Mouse (Mus musculus) neural tube, embryonic 14.5 days (tissue): ENCODE data around the gene Ago4. TPM values are rescaled to one million over a fixed set of nuclear protein-coding genes. Genes with fewer than 3 reads are reported as not detected.

Source experiments
- ATAC-seq: fragments of 200-750 bp; cut with Nextera tagmentation; 2 replicates; pipeline ENCODE4 v1.8.0; 2017; ENCODE audit warnings: low read depth, mild to moderate bottlenecking, moderate TSS enrichment, moderate library complexity
- H3K27ac ChIP-seq: fragments of 300-500 bp; sonication (generic); 2 replicates; pipeline ENCODE4 v1.5.1; 2014; ENCODE audit warnings: low read depth, mild to moderate bottlenecking, control low read depth, low read length, moderate library complexity, mixed read lengths
- H3K27me3 ChIP-seq: fragments of 300-500 bp; sonication (generic); 2 replicates; pipeline ENCODE4 v1.6.1; 2014; ENCODE audit warnings: low read length; ENCODE audit not compliant: control insufficient read depth, insufficient read depth
- H3K36me3 ChIP-seq: fragments of 300-500 bp; sonication (generic); 2 replicates; pipeline ENCODE4 v1.6.1; 2014; ENCODE audit warnings: low read length, mixed read lengths; ENCODE audit not compliant: control insufficient read depth, insufficient read depth
- H3K4me1 ChIP-seq: fragments of 300-500 bp; sonication (generic); 2 replicates; pipeline ENCODE4 v1.6.1; 2014; ENCODE audit warnings: low read length; ENCODE audit not compliant: control insufficient read depth, insufficient read depth
- H3K4me2 ChIP-seq: fragments of 300-500 bp; sonication (generic); 2 replicates; pipeline ENCODE4 v1.6.1; 2014; ENCODE audit warnings: mild to moderate bottlenecking, low read depth, low read length, control low read depth
- H3K4me3 ChIP-seq: fragments of 300-500 bp; sonication (generic); 2 replicates; pipeline ENCODE4 v1.5.1; 2014; ENCODE audit warnings: low read depth, low read length, control low read depth, mixed read lengths
- H3K9ac ChIP-seq: fragments of 300-500 bp; sonication (generic); replicated peaks from 2 replicates; pipeline ENCODE4 v1.6.1; 2014; ENCODE audit warnings: low read depth, mild to moderate bottlenecking, control low read depth, low read length, mixed read lengths
- H3K9me3 ChIP-seq: fragments of 300-500 bp; sonication (generic); 2 replicates; pipeline ENCODE4 v1.6.1; 2016; ENCODE audit warnings: low read length; ENCODE audit not compliant: control insufficient read depth
- WGBS: fragments of 180-500 bp; shearing (Covaris S2); extraction: QIAGEN DNeasy Blood & Tissue Kit; methylation state at CpG from one replicate; pipeline ENCODE4 v1.1.7; 2014; 5-methylcytosine and 5-hydroxymethylcytosine counted together
- polyA plus RNA-seq: library from polyadenylated mRNA; unstranded; fragments of >200 nt; fragmentation: Nextera tagmentation; extraction: Ambion mirVana; gene quantifications from 2 replicates; pipeline ENCODE4 v1.2.1, GENCODE M21; 2014

The Ago4 gene
- polyA plus RNA-seq, 1 experiment from 2014 or later, result 11.3 TPM

DNA sequence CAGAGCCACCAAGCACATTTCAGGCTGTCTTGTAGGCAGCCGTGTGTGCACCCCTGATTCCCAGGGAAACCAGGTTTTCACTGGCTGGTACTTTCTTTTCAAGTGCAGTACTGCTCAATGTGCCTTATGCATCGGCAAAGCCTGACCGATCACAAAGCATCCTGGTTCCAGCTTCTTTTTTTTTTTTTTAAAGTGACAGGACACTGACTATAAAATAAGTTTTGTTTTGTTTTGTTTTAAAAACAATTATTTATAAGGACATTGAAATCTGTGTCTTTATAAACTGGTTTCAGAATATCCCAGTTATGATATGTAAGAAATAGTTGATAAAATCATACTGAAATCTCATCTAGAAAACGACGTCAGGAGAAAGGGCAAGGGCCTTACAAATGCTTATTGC is 41.3 kb downstream of the Ago4 start:
- no peaks in the 10 kb centered on the region for H3K27me3 ChIP-seq
- no peak overlapping the region for H3K27ac ChIP-seq
- no peak overlapping the region for H3K4me3 ChIP-seq
- H3K4me2 ChIP-seq, result no peak overlapping the region
- H3K9ac ChIP-seq, result no peak overlapping the region
- H3K4me1 ChIP-seq, result no peaks in the 10 kb centered on the region
- WGBS, result 55% methylated on average over 5 of the region's 5 CpGs
- ATAC-seq, result no peak
- peaks cover 31% of the 10 kb centered on the region for H3K36me3 ChIP-seq
- H3K9me3 ChIP-seq, result no peaks in the 10 kb centered on the region

GRCm38 (mm10) chr4:126490726-126491125 is 42.5 kb downstream of the Ago4 start:
- Histone ChIP-seq H3K4me2 (no peak overlapping the region), H3K27me3 (no peaks in the 10 kb centered on the region), H3K27ac (no peak overlapping the region), H3K36me3 (peaks cover 19% of the 10 kb centered on the region), H3K4me1 (no peaks in the 10 kb centered on the region), H3K4me3 (no peak overlapping the region), H3K9me3 (no peaks in the 10 kb centered on the region), H3K9ac (no peak overlapping the region)
- 90% methylated on average over 12 of the region's 12 CpGs for WGBS
- no peak for ATAC-seq

DNA sequence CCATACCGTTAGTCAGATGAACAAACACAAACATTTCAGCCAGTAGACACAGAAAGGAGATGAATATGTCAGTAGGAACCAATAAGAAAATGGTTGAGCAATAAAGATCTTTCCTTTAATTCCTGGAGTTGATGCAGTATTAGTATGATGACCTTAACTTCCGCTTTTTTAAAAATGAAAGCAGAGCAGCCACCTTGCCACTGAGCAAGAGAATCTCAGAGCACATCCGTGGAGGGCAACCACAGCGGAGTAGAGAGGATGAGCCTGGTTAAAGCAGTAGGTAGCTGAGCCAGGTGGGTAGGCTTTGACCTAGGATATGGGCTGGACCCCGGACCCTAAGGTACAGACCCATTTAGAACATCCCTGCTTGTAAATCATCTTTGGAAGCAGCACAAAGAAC is 43.5 kb downstream of the Ago4 start:
- no peaks in the 10 kb centered on the region for H3K9me3 ChIP-seq

GRCm38 (mm10) chr4:126486217-126486616 is 47.1 kb downstream of the Ago4 start:
- Histone ChIP-seq H3K4me1 (no peaks in the 10 kb centered on the region), H3K4me3 (no peak overlapping the region), H3K9me3 (no peaks in the 10 kb centered on the region), H3K9ac (no peak overlapping the region), H3K36me3 (no peaks in the 10 kb centered on the region; the same call in 1 of the 2 replicates), H3K4me2 (no peak overlapping the region), H3K27me3 (no peaks in the 10 kb centered on the region), H3K27ac (no peak overlapping the region)
- WGBS, result 89% methylated on average over 1 of the region's 1 CpGs
- ATAC-seq, result no peak

More for the DNA sequence above, 43.5 kb downstream of the Ago4 start:
- no peak overlapping the region for H3K4me3 ChIP-seq
- no peak overlapping the region for H3K4me2 ChIP-seq
- H3K9ac ChIP-seq, result no peak overlapping the region
- ATAC-seq, result no peak
- 88% methylated on average over 5 of the region's 5 CpGs for WGBS
- H3K27ac ChIP-seq, result no peak overlapping the region
- H3K36me3 ChIP-seq, result peaks cover 12% of the 10 kb centered on the region
- no peaks in the 10 kb centered on the region for H3K4me1 ChIP-seq
- H3K27me3 ChIP-seq, result no peaks in the 10 kb centered on the region

DNA sequence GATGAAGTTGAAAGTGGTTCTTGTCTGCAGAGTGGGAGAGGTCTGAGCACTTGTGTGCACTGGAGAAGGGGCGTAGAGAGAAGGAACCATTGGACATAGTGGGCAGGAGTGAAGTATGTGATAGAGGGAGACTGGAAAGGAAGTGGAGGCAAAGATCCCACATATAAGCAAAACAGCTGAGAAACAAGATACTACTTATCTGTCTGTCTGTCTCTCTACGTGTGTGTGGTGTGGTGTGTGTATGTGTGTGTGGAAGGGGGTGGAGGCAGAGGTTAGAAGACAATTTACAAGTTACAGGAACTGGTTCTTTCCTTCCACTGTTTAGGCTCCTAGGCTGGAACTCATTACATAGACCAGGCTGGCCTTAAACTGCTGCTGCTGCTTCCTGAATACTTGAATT is 48.2 kb downstream of the Ago4 start:
- H3K4me2 ChIP-seq, result no peak overlapping the region
- no peaks in the 10 kb centered on the region for H3K9me3 ChIP-seq

GRCm38 (mm10) chr4:126483874-126484273 is 49.4 kb downstream of the Ago4 start:
- no peaks in the 10 kb centered on the region for H3K36me3 ChIP-seq
- H3K9me3 ChIP-seq, result no peaks in the 10 kb centered on the region
- no peak overlapping the region for H3K4me2 ChIP-seq
- no peak overlapping the region for H3K4me3 ChIP-seq
- H3K9ac ChIP-seq, result no peak overlapping the region
- no peaks in the 10 kb centered on the region for H3K4me1 ChIP-seq
- 89% methylated on average over 3 of the region's 3 CpGs for WGBS
- no peak overlapping the region for H3K27ac ChIP-seq
- ATAC-seq, result no peak
- no peaks in the 10 kb centered on the region for H3K27me3 ChIP-seq

More for the DNA sequence above, 48.2 kb downstream of the Ago4 start:
- Histone ChIP-seq H3K36me3 (no peaks in the 10 kb centered on the region), H3K4me1 (no peaks in the 10 kb centered on the region), H3K27me3 (no peaks in the 10 kb centered on the region), H3K27ac (no peak overlapping the region), H3K9ac (no peak overlapping the region), H3K4me3 (no peak overlapping the region)
- WGBS, result 82% methylated on average over 2 of the region's 2 CpGs
- ATAC-seq, result no peak

DNA sequence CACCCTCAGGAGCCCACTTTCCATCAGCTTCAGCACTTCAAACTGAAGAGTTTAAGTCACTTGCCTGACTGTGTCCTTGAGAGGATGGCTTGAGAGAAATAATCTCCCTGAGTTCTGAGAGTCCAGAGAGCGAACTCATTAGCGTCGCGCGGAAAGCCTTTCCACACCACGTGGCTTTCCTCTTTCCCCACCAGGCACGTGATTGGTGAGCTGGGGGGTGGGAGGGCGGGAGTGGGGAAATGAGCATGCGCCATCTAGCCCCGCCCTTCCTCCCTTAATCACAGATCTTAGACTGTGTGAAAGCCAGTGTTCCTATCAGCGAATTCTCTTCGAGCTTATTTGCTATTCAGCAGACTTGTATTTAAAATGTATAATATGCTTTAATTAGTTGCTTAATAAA is 50.3 kb downstream of the Ago4 start:
- no peak overlapping the region for H3K4me2 ChIP-seq
- 80% methylated on average over 12 of the region's 12 CpGs for WGBS
- no peaks in the 10 kb centered on the region for H3K27me3 ChIP-seq
- H3K4me3 ChIP-seq, result no peak overlapping the region
- H3K36me3 ChIP-seq, result no peaks in the 10 kb centered on the region
- no peaks in the 10 kb centered on the region for H3K9me3 ChIP-seq
- no peak for ATAC-seq
- H3K27ac ChIP-seq, result no peak overlapping the region
- no peaks in the 10 kb centered on the region for H3K4me1 ChIP-seq
- no peak overlapping the region for H3K9ac ChIP-seq

DNA sequence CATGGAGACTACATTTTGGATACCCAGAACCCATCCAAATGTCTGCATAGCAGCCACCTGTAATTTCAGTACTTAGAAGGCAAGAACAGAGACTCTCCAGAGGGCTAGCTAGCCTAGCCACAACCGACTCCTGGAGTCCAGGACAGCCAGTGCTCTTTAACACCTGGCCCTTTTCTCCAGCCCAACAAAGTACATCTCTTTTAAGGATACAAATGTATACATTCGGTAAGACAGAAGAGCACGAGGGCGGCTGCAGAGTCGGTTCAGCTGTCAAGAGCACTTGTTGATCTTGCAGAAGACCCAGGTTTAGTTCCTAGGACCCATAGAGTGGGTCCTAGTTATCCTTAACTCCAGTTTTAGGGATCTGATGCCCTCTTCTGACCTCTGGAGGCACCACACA is 51.8 kb downstream of the Ago4 start:
- ATAC-seq, result no peak
- no peaks in the 10 kb centered on the region for H3K36me3 ChIP-seq
- H3K4me3 ChIP-seq, result no peak overlapping the region
- no peak overlapping the region for H3K27ac ChIP-seq
- H3K4me1 ChIP-seq, result no peaks in the 10 kb centered on the region
- H3K4me2 ChIP-seq, result no peak overlapping the region
- H3K9me3 ChIP-seq, result no peaks in the 10 kb centered on the region
- no peaks in the 10 kb centered on the region for H3K27me3 ChIP-seq
- 94% methylated on average over 5 of the region's 5 CpGs for WGBS
- H3K9ac ChIP-seq, result no peak overlapping the region

DNA sequence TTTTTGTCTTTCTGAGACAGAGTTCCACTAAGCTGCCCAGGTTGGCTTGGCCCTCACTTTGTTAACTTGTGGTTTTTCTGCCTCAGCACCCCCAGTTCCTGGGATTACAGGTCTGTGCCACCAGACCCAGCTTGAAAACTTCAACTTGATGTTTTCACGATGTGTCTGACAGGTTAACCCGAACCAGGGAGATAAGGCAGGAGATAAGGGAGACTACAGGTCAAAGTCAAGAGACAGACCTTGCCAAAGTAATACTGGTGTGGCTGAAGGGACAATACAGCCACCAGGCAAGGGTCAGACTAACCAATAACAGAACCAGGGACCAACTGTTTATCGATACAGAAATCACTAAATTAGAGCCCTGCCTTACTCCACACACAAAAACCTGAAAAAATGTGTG is 53.0 kb downstream of the Ago4 start:
- no peak overlapping the region for H3K27ac ChIP-seq
- no peaks in the 10 kb centered on the region for H3K9me3 ChIP-seq
- no peaks in the 10 kb centered on the region for H3K27me3 ChIP-seq
- H3K4me3 ChIP-seq, result no peak overlapping the region
- no peak for ATAC-seq
- no peak overlapping the region for H3K4me2 ChIP-seq
- no peaks in the 10 kb centered on the region for H3K4me1 ChIP-seq
- WGBS, result 84% methylated on average over 3 of the region's 3 CpGs
- H3K36me3 ChIP-seq, result no peaks in the 10 kb centered on the region
- H3K9ac ChIP-seq, result no peak overlapping the region

GRCm38 (mm10) chr4:126473031-126473430 is 60.2 kb downstream of the Ago4 start:
- Histone ChIP-seq H3K4me1 (no peaks in the 10 kb centered on the region), H3K4me3 (no peak overlapping the region), H3K27ac (no peak overlapping the region), H3K36me3 (no peaks in the 10 kb centered on the region), H3K9me3 (no peaks in the 10 kb centered on the region), H3K4me2 (no peak overlapping the region), H3K9ac (no peak overlapping the region), H3K27me3 (no peaks in the 10 kb centered on the region; the same call in 1 of the 2 replicates)
- ATAC-seq, result no peak
- WGBS, result 52% methylated on average over 5 of the region's 5 CpGs
